Mouse (Mus musculus) heart, embryonic 16.5 days (tissue): ENCODE results near the gene Cry2. TPM values are rescaled to one million over a fixed set of nuclear protein-coding genes. Genes with fewer than 3 reads are reported as not detected.

ENCODE experiments used
- ATAC-seq: fragments of 200-750 bp; cut with Nextera tagmentation; replicated peaks from 2 replicates; pipeline ENCODE4 v1.8.0; 2017; ENCODE audit warnings: moderate number of reproducible peaks; ENCODE audit not compliant: insufficient read depth, low FRiP score; ENCODE audit errors: extremely low read depth
- H3K27ac ChIP-seq: fragments of 300-500 bp; sonication (generic); 2 replicates; pipeline ENCODE4 v1.5.1; 2014; ENCODE audit warnings: mild to moderate bottlenecking, low read length, control low read depth, moderate library complexity
- H3K27me3 ChIP-seq: fragments of 300-500 bp; sonication (generic); 2 replicates; pipeline ENCODE4 v1.6.1; 2014; ENCODE audit warnings: low read length, mixed read lengths; ENCODE audit not compliant: control insufficient read depth, insufficient read depth
- H3K36me3 ChIP-seq: fragments of 300-500 bp; sonication (generic); 2 replicates; pipeline ENCODE4 v1.6.1; 2014; ENCODE audit not compliant: control insufficient read depth, insufficient read depth
- H3K4me1 ChIP-seq: fragments of 300-500 bp; sonication (generic); 2 replicates; pipeline ENCODE4 v1.6.1; 2014; ENCODE audit warnings: low read length, mixed read lengths; ENCODE audit not compliant: control insufficient read depth, insufficient read depth
- H3K4me2 ChIP-seq: fragments of 300-500 bp; sonication (generic); 2 replicates; pipeline ENCODE4 v1.6.1; 2014; ENCODE audit warnings: low read depth, mild to moderate bottlenecking, control low read depth, low read length
- H3K4me3 ChIP-seq: fragments of 300-500 bp; sonication (generic); 2 replicates; pipeline ENCODE4 v1.5.1; 2014; ENCODE audit warnings: mild to moderate bottlenecking, control low read depth, low read length
- H3K9ac ChIP-seq: fragments of 300-500 bp; sonication (generic); 2 replicates; pipeline ENCODE4 v1.6.1; 2014; ENCODE audit warnings: low read length, control low read depth
- H3K9me3 ChIP-seq: fragments of 300-500 bp; sonication (generic); replicated peaks from 2 replicates; pipeline ENCODE4 v1.6.1; 2016; ENCODE audit warnings: low read length; ENCODE audit not compliant: control insufficient read depth
- whole genome bisulfite sequencing: fragments of 180-500 bp; shearing (Covaris S2); extraction: QIAGEN DNeasy Blood & Tissue Kit; methylation state at CpG from one replicate; pipeline ENCODE4 v1.1.7; 2014; 5-methylcytosine and 5-hydroxymethylcytosine counted together
- polyA plus RNA-seq: library from polyadenylated mRNA; unstranded; fragments of >200 nt; fragmentation: Nextera tagmentation; extraction: Ambion mirVana; gene quantifications from 2 replicates; pipeline ENCODE4 v1.2.1, GENCODE M21; 2015

The Cry2 gene
- polyA plus RNA-seq, 1 experiment from 2014 or later, result 18.4 TPM

- no peaks in the 10 kb centered on the region for H3K4me1 ChIP-seq
- WGBS, result 79% methylated on average over 5 of the region's 5 CpGs
- H3K4me2 ChIP-seq, result no peak within 1 kb of the TSS
- no peak for ATAC-seq
- H3K36me3 ChIP-seq, result peaks cover 10% of the 10 kb centered on the region; the same call in 1 of the 2 replicates
- no peaks in the 10 kb centered on the region for H3K9me3 ChIP-seq
- H3K9ac ChIP-seq, result no peak within 1 kb of the TSS
- no peak within 1 kb of the TSS for H3K27ac ChIP-seq
- H3K4me3 ChIP-seq, result no peak within 1 kb of the TSS
- no peaks in the 10 kb centered on the region for H3K27me3 ChIP-seq
These were observed 51.8 kb downstream of the Cry2 start, which contains the start of gene 1700029I15Rik for GRCm38 (mm10) chr2:92381901-92382588. TSS of gene 1700029I15Rik (plus strand) at chr2:92382538.

- no peak overlapping the region for H3K27ac ChIP-seq
- 82% methylated on average over 5 of the region's 5 CpGs for WGBS
- H3K4me3 ChIP-seq, result no peak overlapping the region
- H3K4me2 ChIP-seq, result no peak overlapping the region
- no peaks in the 10 kb centered on the region for H3K27me3 ChIP-seq
- no peak for ATAC-seq
- H3K9me3 ChIP-seq, result no peaks in the 10 kb centered on the region
- H3K36me3 ChIP-seq, result peaks cover 10% of the 10 kb centered on the region; the same call in 1 of the 2 replicates
- peaks cover 3% of the 10 kb centered on the region for H3K4me1 ChIP-seq
- no peak overlapping the region for H3K9ac ChIP-seq
These were observed 52.7 kb downstream of the Cry2 start for GRCm38 (mm10) chr2:92381161-92381560.

GRCm38 (mm10) chr2:92380495-92381050 lies 53.3 kb downstream of the Cry2 start:
- peaks cover 10% of the 10 kb centered on the region; the same call in 1 of the 2 replicates for H3K36me3 ChIP-seq
- WGBS, result 75% methylated on average over 6 of the region's 6 CpGs
- no peak for ATAC-seq

GRCm38 (mm10) chr2:92379783-92380494 lies 53.9 kb downstream of the Cry2 start:
- Histone ChIP-seq H3K36me3 (peaks cover 10% of the 10 kb centered on the region; the same call in 1 of the 2 replicates), H3K9me3 (no peaks in the 10 kb centered on the region), H3K4me2 (no peak overlapping the region), H3K27ac (no peak overlapping the region), H3K9ac (no peak overlapping the region), H3K4me3 (no peak overlapping the region), H3K27me3 (no peaks in the 10 kb centered on the region), H3K4me1 (peaks cover 8% of the 10 kb centered on the region)
- WGBS, result 80% methylated on average over 17 of the region's 17 CpGs
- ATAC-seq, result no peak

More at GRCm38 (mm10) chr2:92380495-92381050, 53.3 kb downstream of the Cry2 start:
- Histone ChIP-seq H3K4me2 (no peak overlapping the region), H3K9me3 (no peaks in the 10 kb centered on the region), H3K9ac (no peak overlapping the region), H3K4me1 (peaks cover 8% of the 10 kb centered on the region), H3K27me3 (no peaks in the 10 kb centered on the region), H3K27ac (no peak overlapping the region), H3K4me3 (no peak overlapping the region)

- no peak for ATAC-seq
- Histone ChIP-seq H3K9me3 (no peaks in the 10 kb centered on the region), H3K27ac (no peak overlapping the region), H3K9ac (no peak overlapping the region), H3K4me3 (no peak overlapping the region), H3K4me1 (peaks cover 12% of the 10 kb centered on the region), H3K36me3 (peaks cover 10% of the 10 kb centered on the region; the same call in 1 of the 2 replicates), H3K4me2 (no peak overlapping the region), H3K27me3 (peaks cover 1% of the 10 kb centered on the region; the same call in 1 of the 2 replicates)
- WGBS, result 88% methylated on average over 7 of the region's 7 CpGs
These were observed 56.5 kb downstream of the Cry2 start for GRCm38 (mm10) chr2:92377320-92377719.

GRCm38 (mm10) chr2:92376300-92376699 lies 57.5 kb downstream of the Cry2 start:
- H3K27me3 ChIP-seq, result peaks cover 11% of the 10 kb centered on the region
- no peak for ATAC-seq
- peak overlapping the region; percentile 89 for H3K9ac ChIP-seq
- H3K27ac ChIP-seq, result no peak overlapping the region
- peak overlapping the region; percentile 94 for H3K4me2 ChIP-seq
- H3K4me3 ChIP-seq, result peak overlapping the region; percentile 96; the same call in 1 of the 2 replicates
- 83% methylated on average over 6 of the region's 6 CpGs for WGBS
- H3K4me1 ChIP-seq, result peaks cover 14% of the 10 kb centered on the region
- H3K9me3 ChIP-seq, result no peaks in the 10 kb centered on the region
- H3K36me3 ChIP-seq, result peaks cover 8% of the 10 kb centered on the region; the same call in 1 of the 2 replicates

- no peaks in the 10 kb centered on the region for H3K9me3 ChIP-seq
- WGBS, result 8% methylated on average over 10 of the region's 10 CpGs
- peak overlapping the region; percentile 73 for H3K27ac ChIP-seq
- H3K27me3 ChIP-seq, result peaks cover 16% of the 10 kb centered on the region
- H3K36me3 ChIP-seq, result peaks cover 7% of the 10 kb centered on the region; the same call in 1 of the 2 replicates
- H3K4me3 ChIP-seq, result peak overlapping the region; percentile 96
- H3K4me1 ChIP-seq, result peaks cover 19% of the 10 kb centered on the region
- peak overlapping the region; percentile 94 for H3K4me2 ChIP-seq
- H3K9ac ChIP-seq, result peak overlapping the region; percentile 89
- ATAC-seq, result no peak
These were observed 58.1 kb downstream of the Cry2 start for GRCm38 (mm10) chr2:92375788-92376187.

GRCm38 (mm10) chr2:92375099-92375623 lies 58.7 kb downstream of the Cry2 start:
- H3K4me1 ChIP-seq, result peaks cover 20% of the 10 kb centered on the region
- H3K9ac ChIP-seq, result peak overlapping the region; percentile 89
- peak overlapping the region; percentile 73 for H3K27ac ChIP-seq
- H3K9me3 ChIP-seq, result no peaks in the 10 kb centered on the region
- peak overlapping the region; percentile 96 for H3K4me3 ChIP-seq
- H3K4me2 ChIP-seq, result peak overlapping the region; percentile 94
- H3K36me3 ChIP-seq, result peaks cover 7% of the 10 kb centered on the region; the same call in 1 of the 2 replicates
- peak; percentile 96 for ATAC-seq
- under 1% methylated on average over 29 of the region's 29 CpGs for WGBS
- peaks cover 21% of the 10 kb centered on the region for H3K27me3 ChIP-seq
